10 mouse cellular contexts compared by ENCODE assay signal in the genomic region with DNA sequence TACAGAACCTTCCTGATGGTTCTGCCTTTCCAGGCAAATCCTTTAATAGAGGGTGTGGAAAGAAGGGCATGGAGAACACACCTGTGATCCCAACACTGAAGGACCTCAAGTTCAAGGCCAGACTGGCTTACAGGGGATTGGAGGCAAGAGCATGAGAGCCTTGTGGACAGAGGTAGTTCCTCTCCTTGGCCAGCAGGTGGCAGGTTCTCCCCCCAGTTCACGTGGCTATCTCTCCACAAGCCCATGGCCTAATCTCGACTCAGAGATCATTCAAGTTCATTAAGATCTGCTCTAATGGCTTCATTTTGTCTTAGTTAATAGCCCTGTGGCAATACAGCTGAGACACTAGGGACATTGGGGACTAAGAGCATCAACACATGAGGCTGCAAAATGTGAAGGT. TPM values are rescaled to one million over a fixed set of nuclear protein-coding genes. Genes with fewer than 3 reads are reported as not detected.
DNase-seq lines count a peak whose midpoint lies in the region; ATAC-seq and TF ChIP-seq lines count a peak whose summit lies in the region.
"Had no signal": no experiment of that assay in that cellular context is flagged by ENCODE, and none has a peak within 500 bp of the region (broad histone marks: within the 10 kb centered on the region; RNA-seq: fewer than 3 reads in every experiment).

No protein-coding gene starts in this region.

- no peaks in the 10 kb centered on the region for H3K9me3 ChIP-seq in forebrain, embryonic 14.5 days (replicated peaks; ENCODE audit: control insufficient read depth, low read length)
- H3K9me3 ChIP-seq in forebrain, embryonic 12.5 days, result no peaks in the 10 kb centered on the region
- H3K9me3 ChIP-seq: embryonic facial prominence, embryonic 13.5 days had no signal

- no peak overlapping the region for H3K9ac ChIP-seq in forebrain, embryonic 14.5 days (ENCODE audit: low read length)
- H3K9ac ChIP-seq in forebrain, embryonic 12.5 days, result no peak overlapping the region
- H3K9ac ChIP-seq: embryonic facial prominence, embryonic 13.5 days had no signal

- H3K4me1 ChIP-seq in forebrain, embryonic 14.5 days (ENCODE audit: control insufficient read depth, insufficient read depth, low read length), result no peaks in the 10 kb centered on the region
- H3K4me1 ChIP-seq in forebrain, embryonic 12.5 days, result no peaks in the 10 kb centered on the region
- H3K4me1 ChIP-seq: embryonic facial prominence, embryonic 13.5 days had no signal

- peak; percentile 8 for DNase-seq in forebrain, embryonic 14.5 days (ENCODE audit: low spot score)
- peak; percentile 4 for DNase-seq in right cerebral cortex, postnatal 4 days
- no peak for DNase-seq in right cerebral cortex, postnatal 36 days (ENCODE audit: low spot score in 2 of 2)
- DNase-seq in embryo, embryonic 11.5 days (ENCODE audit: low read depth, low spot score), result peak; percentile 13
- DNase-seq in frontal cortex, postnatal 25 days (ENCODE audit: low spot score in 2 of 2), result no peak
- DNase-seq in right cerebral cortex, adult 2 months (ENCODE audit: low spot score in 2 of 2), result no peak

- no peak for ATAC-seq in forebrain, embryonic 14.5 days
- no peak for ATAC-seq in forebrain, embryonic 12.5 days (ENCODE audit: low FRiP score)

- TF ChIP-seq POLR2A in myocyte (IDR thresholded peaks at IDR 0.05; ENCODE audit: insufficient read length, low read depth), result no peak

- H3K36me3 ChIP-seq in forebrain, embryonic 14.5 days (ENCODE audit: control insufficient read depth, insufficient read depth, low read length), result no peaks in the 10 kb centered on the region
- H3K36me3 ChIP-seq in forebrain, embryonic 12.5 days (replicated peaks), result no peaks in the 10 kb centered on the region
- H3K36me3 ChIP-seq in myocyte (ENCODE audit: control insufficient read depth, insufficient read depth), result no peaks in the 10 kb centered on the region
- H3K36me3 ChIP-seq: embryonic facial prominence, embryonic 13.5 days had no signal

- no peak overlapping the region for H3ac ChIP-seq in myocyte (ENCODE audit: control insufficient read depth, insufficient read length)

- no peak overlapping the region for H3K4me3 ChIP-seq in forebrain, embryonic 14.5 days (ENCODE audit: low read depth, low read length)
- H3K4me3 ChIP-seq in forebrain, embryonic 12.5 days (replicated peaks), result no peak overlapping the region
- H3K4me3 ChIP-seq in myocyte, result no peak overlapping the region
- H3K4me3 ChIP-seq: embryonic facial prominence, embryonic 13.5 days had no signal

- H3K27me3 ChIP-seq in forebrain, embryonic 14.5 days (replicated peaks; ENCODE audit: control insufficient read depth, insufficient read depth, low read length), result no peaks in the 10 kb centered on the region
- H3K27me3 ChIP-seq in forebrain, embryonic 12.5 days, result no peaks in the 10 kb centered on the region
- H3K27me3 ChIP-seq in myocyte (ENCODE audit: control insufficient read depth, insufficient read depth, insufficient read length), result no peaks in the 10 kb centered on the region
- H3K27me3 ChIP-seq: embryonic facial prominence, embryonic 13.5 days had no signal

- 19% methylated on average over 2 of the region's 2 CpGs for WGBS in forebrain, embryonic 14.5 days
- 16% methylated on average over 2 of the region's 2 CpGs for WGBS in forebrain, embryonic 12.5 days

- no peak overlapping the region for H3K27ac ChIP-seq in forebrain, embryonic 14.5 days (ENCODE audit: low read depth, low read length)
- no peak overlapping the region for H3K27ac ChIP-seq in forebrain, embryonic 12.5 days
- H3K27ac ChIP-seq: embryonic facial prominence, embryonic 13.5 days had no signal

- H3K4me2 ChIP-seq in forebrain, embryonic 14.5 days (ENCODE audit: low read length), result no peak overlapping the region
- H3K4me2 ChIP-seq in forebrain, embryonic 12.5 days, result no peak overlapping the region
- H3K4me2 ChIP-seq in myocyte (ENCODE audit: low read depth), result no peak overlapping the region
- H3K4me2 ChIP-seq: embryonic facial prominence, embryonic 13.5 days had no signal

- no peaks in the 10 kb centered on the region for H3K79me2 ChIP-seq in myocyte (ENCODE audit: control insufficient read depth, insufficient read depth)

TF ChIP-seq in myocyte, 11 proteins besides CTCF, POLR2A, EP300 and RAD21:
- TF ChIP-seq USF1 (IDR thresholded peaks at IDR 0.05; ENCODE audit: low read depth) (peak; percentile 12), E2F4 (IDR thresholded peaks at IDR 0.05; ENCODE audit: insufficient read depth) (no peak), CEBPB (IDR thresholded peaks at IDR 0.05; ENCODE audit: insufficient read depth, poor library complexity, severe bottlenecking) (no peak), TCF12 (IDR thresholded peaks at IDR 0.05; ENCODE audit: insufficient read depth, poor library complexity, severe bottlenecking) (no peak), TCF3 (IDR thresholded peaks at IDR 0.05; ENCODE audit: insufficient read length, low read depth) (no peak), MAX (IDR thresholded peaks at IDR 0.05; ENCODE audit: low read depth) (no peak), MYOG (IDR thresholded peaks at IDR 0.05; ENCODE audit: control insufficient read depth in 1 of 3, insufficient read depth in 1 of 3, insufficient read length in 2 of 3, low read depth in 2 of 3) (no peak), MYOD1 (IDR thresholded peaks at IDR 0.05; ENCODE audit: control insufficient read depth in 1 of 3, insufficient read length in 2 of 3, low read depth in 2 of 3) (no peak)

RNA-seq across cellular contexts. Expression of a gene that starts 8.3 kb away (rescaled TPM):
- polyA plus RNA-seq in forebrain, embryonic 14.5 days (2014; fragmentation: Nextera tagmentation; extraction: Ambion mirVana), result 0.30 TPM in 2 replicates
- polyA plus RNA-seq in forebrain, embryonic 12.5 days (2016; fragmentation: Nextera tagmentation; extraction: Ambion mirVana), result not detected in 2 replicates
- polyA plus RNA-seq in myocyte (2012; fragmentation: generic; extraction: Trizol), result 32.8 TPM

RNA-seq across cellular contexts. Expression of a gene that starts 35.0 kb away (rescaled TPM):
- polyA plus RNA-seq in forebrain, embryonic 14.5 days (2014; fragmentation: Nextera tagmentation; extraction: Ambion mirVana), result not detected in 2 replicates
- not detected in 2 replicates for polyA plus RNA-seq in forebrain, embryonic 12.5 days (2016; fragmentation: Nextera tagmentation; extraction: Ambion mirVana)
- not detected for polyA plus RNA-seq in myocyte (2012; fragmentation: generic; extraction: Trizol)
- polyA plus RNA-seq: embryonic facial prominence, embryonic 13.5 days; lung, embryonic 16.5 days had no signal

Comparison
In these comparisons a context has a peak if more than half of its experiments do, and no peak if none do; other contexts are left out.
1. DNase-seq: peak in forebrain, embryonic 14.5 days (single experiment), right cerebral cortex, postnatal 4 days (single experiment) and embryo, embryonic 11.5 days (single experiment); none in right cerebral cortex, postnatal 36 days (0 of 2), frontal cortex, postnatal 25 days (0 of 2) and right cerebral cortex, adult 2 months (0 of 2).
2. RNA of a gene that starts 8.3 kb away (polyA plus RNA-seq): 32.8 TPM in myocyte (single experiment); 0.30 TPM in forebrain, embryonic 14.5 days and not detected in forebrain, embryonic 12.5 days; every median in the first group is over 10 times any median in the second.